Mouse (Mus musculus) adrenal gland, adult 18-20 months (tissue): ENCODE measurements around the gene 4930522H14Rik. TPM values are rescaled to one million over a fixed set of nuclear protein-coding genes. Genes with fewer than 3 reads are reported as not detected.

ENCODE experiments used
- DNase-seq, 2 experiments: peaks; one replicate each; pipeline ENCODE4 v3.0.0; 2021 to 2022; ENCODE audit warnings: low spot score in 2 of 2
- long read RNA-seq, 2 experiments: library from polyadenylated mRNA; stranded (forward); transcript quantifications; one replicate each; pipeline ENCODE4 v2.0.0; 2021
- total RNA-seq, 2 experiments: library from RNA; stranded (reverse); gene quantifications; 1 replicate in 1 of 2; 2 replicates in 1 of 2; pipeline ENCODE4 v1.2.3; 2021

4930522H14Rik gene
- not detected for total RNA-seq
- long read RNA-seq, experiment 1 = 0 reads
- long read RNA-seq, experiment 2 = 0 reads

DNA sequence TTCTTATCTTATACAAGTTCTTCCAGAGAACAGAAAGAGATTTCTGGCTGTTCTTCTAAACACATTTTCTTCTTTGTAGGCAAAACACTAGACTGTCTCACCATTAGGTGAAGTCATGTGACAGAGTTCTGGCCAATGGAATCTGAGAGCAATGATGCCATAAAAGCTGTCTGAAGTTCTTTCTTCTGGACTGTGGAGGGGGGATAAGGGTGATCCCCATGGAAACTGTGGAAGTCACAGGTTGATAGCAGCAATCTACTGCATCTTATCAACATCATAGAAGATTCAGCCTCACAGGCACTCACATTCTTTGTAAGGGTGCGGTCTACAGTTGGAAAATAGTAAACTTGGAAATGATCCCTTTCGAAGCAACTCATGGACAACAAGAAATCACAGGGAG is at the start of gene 4930522H14Rik:
Gene 4930522H14Rik (minus strand): TSS at position 187 of the 400 bp plus-strand sequence.
- no peak for DNase-seq

DNA sequence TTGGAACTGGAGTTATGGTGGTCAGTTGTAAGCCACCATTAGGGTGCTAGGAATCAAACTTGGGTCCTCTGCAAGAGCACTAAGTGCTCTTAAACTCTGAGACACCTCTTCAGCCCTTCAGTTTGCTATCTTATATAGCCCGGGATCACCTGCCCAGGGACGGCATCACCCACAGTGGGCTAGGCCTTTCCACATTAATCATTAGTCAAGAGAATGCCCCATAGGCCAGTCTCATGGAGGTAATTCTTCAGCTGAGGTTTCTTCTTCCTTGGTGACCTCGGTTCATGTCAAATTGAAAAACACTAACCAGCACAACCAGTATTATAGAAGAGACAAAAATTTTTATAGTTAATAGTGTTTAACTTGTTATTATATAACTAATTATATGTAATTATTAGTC is 47.3 kb upstream of the 4930522H14Rik start:
- no peak for DNase-seq

DNA sequence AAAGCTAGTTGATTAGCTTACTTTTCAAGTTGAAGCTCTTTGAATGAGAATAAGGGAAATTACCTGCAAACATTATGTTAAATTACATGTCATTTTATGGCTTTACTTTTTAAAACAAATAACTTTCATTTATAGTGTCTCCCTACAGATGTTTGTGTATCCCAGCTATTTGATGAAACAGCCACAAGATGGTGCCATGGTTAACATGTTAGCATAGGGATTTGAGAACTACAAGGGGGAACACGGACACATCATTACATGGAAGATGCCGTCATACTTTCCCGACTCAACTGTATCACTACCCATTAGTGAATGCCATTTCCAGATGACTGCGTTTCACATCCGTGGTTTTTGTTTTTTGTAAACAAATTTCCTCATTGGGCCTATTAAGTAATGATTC is 45.8 kb upstream of the 4930522H14Rik start:
- DNase-seq = no peak

DNA sequence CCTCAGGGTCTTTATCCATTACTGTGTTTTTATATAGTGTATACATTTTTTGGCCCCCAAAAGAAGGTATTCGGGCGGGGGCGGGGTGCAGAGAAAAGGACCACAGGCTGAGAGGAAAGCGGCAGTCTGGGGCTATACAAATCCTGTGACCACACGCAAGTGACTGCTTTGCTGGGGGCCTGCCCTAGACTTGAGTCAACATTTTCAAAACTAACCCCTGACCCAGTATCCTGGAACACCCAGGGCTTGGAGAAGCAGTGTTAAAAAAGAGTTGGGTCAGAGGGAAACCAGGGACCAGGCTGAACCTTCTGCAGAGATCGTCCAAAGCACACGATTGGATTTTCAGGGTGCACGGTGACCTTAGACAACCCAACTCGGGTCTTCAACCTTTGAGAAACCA is 43.7 kb upstream of the 4930522H14Rik start:
- no peak for DNase-seq

DNA sequence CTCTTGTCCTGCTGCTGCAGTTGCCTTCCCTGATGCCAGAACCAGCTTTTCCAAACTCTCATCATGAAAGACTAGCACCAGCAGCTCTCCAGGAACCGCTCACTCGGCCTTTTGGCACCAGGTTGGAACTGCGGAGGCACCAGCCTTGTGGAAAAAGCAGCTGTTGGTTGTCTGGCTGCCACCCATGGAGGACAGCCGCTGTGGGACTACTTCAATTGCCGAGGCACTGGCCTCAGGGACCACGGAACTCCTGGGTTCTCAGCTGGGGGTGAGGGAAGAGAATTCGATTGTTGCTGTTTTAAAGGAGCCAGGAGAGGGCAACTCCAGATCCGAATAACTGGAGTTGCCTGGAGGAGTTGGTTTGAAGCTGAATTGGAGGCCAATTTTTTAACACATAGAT is 43.2 kb upstream of the 4930522H14Rik start:
- no peak for DNase-seq

DNA sequence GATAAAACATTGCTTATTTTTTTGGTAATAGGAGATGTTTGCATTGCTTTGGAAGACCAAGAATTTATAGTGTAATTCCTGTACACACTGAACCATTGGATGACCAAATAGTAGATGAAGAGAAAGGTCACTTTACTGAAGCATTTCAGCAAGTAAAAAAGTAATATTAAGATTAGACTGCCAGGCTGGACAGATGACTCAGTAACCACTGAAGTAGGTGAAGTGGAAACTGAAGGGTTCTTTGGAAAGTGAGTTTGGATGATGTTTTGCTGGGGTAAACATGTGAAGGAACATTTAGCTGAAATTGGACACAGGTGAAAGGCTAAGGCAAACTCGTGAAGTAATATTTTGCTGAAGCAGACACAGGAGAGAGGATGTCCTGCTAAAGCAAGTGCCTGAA is 41.5 kb upstream of the 4930522H14Rik start:
- DNase-seq = no peak

DNA sequence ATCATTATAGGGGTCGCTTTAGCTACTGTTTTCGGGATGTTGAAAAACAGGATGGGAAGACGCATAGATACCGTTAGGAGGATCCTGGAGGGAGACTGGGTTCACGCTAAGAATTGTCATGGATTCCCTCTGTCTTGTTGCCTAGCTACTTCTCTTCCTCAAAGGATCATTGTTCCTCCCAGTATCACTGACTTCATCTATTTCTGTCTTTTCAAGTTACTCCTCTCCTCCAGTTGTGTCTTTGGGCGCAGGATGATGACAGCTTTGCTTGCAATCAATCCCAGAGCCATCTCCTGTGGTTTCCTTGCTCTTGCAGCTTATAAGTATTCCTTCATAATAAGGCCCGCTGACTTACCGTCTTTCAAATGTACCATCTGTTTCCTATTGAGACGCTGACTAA is 38.3 kb upstream of the 4930522H14Rik start:
- DNase-seq = no peak

DNA sequence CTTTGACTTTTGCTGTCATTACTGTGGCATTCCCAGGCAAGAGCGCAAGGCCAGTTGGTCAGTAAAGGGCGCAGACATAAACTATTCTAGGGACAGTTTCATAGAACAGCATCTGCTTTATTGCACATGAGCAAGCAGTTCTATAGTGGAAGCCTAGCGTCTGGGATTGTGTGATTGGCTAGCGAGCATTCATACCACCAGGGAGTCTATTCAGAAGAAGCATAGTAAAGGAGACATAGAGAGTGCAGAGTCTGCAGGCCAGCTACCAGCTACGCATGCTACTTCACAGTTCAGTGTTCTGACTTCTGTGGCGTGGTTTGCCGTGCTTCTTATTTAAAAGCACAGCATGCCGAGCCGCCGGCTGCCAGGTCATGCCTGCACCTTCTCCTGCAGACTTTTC is 37.9 kb upstream of the 4930522H14Rik start:
- DNase-seq = no peak

DNA sequence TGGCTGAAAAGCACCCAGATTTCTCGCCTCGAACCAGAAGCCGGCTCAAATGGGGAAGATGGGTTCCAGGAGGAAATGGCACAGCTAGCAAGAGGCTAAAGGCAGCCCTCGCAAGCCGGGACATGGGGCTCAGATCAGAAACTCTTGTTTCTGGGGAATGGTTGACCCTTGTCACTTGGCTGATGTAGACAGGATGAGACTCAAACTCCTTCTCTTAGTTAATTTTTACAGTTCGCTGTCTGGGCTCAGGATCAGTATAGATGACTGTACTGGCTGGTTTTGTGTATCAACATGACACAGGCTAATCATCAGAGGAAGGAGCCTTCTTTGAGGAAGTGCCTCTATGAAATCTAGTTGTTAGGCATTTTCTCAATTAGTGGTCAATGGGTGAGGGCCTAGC is 33.6 kb upstream of the 4930522H14Rik start:
- DNase-seq = no peak

DNA sequence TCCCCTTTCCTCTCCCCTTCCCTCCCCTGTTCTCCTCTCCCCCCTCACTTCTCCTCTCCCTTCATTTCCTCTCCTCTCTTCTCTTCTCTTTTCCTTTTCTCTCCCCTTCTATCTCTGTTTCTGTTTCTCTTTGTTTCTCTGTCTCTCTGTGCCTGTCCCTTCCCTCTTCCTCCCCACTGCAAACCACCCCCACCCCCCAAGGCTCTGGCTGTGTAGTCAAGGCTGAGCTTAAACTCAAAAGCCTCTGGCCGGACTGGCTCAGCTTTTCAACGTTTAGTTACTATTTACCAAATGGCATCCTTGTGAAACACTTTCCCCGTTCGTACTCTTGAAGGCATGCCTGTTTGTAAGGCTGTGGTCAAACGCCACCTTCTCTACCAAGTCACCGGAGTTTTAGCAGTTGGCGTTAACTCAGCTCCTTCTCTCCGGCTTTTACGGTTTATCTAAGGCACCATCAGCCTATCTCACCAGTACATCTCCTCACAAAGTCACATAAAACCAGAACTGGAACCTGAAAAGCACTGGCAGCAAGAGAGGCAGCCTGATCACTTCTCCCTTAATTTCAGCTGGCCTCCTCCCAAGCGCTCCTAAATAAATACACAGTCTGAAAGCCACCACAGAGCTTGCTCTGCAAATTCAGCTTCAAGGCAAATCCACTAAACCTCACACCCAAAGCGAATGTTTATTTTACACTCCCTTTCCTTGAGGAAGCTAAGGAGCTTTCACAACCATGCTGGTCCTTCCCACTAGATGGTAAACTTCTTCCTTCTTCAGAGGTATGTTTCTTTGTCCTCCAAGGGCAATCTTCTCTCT is 19.4 kb upstream of the 4930522H14Rik start:
- DNase-seq = no peak

DNA sequence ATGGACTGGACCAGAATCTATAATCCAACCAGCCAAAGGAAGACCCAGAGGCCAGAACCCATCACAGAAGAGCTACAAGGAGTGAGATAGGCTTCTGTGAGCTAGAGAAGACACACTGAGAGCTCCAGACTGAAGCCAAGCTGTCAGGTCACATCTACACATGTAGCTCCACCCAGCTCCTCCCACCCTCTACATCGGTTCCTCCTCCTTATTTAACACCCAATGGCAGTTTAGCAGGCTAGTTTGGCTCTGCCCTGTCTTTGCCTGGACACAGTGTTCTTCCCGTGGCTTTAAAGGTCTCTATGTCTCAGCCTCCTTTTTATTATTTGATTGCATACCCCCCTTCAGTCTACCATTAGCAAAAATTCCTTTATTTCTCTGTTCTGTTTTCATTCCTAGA is 16.2 kb upstream of the 4930522H14Rik start:
- DNase-seq = no peak

DNA sequence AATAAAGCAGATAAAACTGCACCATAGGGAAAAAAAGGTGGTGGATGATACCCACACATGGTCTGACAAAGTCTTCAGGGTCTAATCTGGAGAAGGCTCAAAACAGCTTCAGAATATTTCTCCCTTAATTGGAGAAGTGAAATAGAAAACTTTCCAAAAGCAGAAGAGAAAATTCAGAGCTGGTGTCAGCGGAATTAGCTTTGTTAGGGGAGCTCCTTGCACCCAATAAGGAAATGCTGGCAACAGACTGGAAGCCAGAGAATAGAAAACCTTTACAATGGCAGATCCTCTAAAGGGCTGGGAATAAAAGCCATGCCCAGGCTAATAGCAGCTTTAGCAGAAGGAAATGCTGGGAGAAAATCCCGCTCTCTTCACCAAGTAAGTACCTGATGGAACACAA is 15.4 kb upstream of the 4930522H14Rik start:
- DNase-seq = no peak

DNA sequence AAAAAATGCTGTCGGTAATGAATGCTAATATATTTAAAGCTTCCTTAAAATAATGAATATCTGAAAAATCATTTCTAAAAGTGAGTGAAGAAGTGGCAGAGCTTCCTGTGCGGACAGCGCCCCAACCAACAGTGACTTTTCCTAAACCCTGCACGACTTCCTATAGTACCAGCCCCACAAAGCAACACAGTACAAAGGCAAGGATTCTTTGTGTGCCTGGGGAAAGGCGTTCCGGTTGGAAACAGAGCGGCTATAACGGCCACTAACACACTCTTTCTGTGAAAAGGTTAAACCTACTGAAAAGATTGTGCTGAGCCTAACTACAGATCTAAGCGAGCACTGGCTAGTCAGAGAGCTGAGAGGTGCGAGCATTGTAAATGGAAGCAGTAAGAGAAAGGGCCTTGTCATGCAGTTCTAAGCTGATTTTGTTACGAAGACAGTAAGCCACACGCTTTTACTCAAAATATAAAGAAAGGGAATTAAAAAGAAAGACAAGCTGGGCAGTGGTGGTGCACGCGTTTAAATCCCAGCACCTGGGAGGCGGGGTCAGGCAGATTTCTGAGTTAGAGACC is 766 bp downstream of the 4930522H14Rik start:
- no peak for DNase-seq

DNA sequence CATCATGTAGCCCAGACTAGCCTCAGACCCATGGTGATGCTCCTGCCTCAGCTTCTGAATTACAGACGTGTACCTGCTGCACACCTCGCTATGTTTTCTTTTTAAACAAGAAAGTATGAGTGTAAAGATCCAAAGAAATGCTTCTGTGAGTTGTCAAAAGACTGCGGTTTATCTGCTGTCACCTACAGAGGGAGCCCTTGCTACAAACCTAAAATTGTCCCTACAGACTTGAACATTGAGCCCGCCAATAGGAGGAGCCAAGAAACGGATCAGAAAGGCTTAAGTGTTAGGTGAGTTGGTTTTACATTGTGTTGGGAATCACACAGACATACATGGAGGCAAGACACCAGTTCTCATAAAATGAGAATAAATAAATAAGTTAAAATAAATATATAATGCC is 26.2 kb downstream of the 4930522H14Rik start:
- no peak for DNase-seq

DNA sequence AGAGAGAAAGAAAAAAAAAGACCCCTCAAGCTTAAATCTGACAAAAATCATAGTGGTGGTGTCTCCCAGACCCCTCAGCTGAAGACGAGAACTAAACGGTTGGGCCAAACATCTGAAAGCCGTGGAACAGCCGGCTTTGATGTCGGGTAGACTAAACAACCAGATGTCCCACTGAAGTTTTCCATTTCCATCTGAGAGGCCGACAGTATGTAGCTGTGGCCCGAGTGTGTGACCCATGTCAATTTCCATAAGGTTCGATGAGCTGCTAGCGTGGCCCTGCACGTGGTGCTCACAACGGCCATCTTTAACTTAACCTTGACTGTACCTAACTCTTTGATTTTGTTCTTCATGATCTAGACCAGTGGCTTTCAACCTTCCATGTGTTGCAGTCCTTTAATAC is 32.6 kb downstream of the 4930522H14Rik start:
- DNase-seq = no peak

DNA sequence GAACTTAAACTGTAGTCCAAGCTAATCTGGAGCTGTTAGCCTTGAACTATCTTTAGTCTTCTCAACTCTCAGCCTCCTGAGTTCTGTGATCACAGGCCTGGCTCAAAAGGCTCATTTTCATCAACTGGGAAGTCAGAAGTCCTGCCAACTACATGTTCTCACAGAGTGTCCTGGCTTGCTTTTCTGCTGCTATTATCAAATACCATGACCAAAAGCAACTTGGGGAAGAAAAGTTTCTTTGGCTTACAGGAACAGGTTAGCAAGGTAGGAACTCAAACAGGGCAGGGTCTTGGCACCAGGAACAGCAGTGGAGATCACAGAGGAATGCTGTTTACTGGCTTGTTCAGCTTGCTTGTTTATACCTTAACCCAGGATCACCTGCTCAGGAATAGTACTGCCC is 37.5 kb downstream of the 4930522H14Rik start:
- no peak for DNase-seq

DNA sequence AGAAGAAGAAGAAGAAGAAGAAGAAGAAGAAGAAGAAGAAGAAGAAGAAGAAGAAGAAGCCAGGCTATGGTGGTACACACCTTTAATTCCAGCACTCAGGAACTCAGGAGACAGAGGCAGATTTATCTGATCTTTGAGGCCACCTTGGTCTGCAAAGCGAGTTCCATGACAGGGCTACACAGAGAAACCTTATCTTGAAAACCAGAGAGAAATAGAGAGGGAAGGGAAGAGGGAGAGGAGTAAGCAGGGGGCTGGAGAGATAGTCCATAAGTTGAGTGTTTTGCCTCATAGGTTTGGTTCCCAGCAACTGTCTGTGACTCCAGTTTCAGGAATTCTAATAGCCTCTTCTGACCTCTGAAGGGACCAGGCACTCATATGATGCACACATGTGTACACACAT is 42.3 kb downstream of the 4930522H14Rik start:
- no peak for DNase-seq

DNA sequence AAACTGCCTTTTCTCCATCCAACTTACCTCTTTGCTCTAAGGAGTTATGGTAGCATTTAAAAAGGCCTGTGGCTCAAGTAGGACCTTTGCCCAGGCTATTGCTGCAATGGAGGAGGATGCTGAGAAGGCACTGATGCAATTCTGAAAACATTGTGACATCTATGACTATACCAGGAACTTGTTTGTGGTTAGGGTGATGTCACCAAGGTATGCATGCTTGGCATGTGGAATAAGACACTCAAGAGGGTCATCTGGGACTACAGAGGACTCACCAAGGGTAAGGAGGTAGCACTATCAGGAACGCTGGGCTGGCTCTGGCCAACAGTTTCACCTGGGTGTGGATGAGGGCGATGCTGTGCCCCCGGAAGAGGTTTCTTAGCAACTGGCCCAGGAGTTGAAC is 46.5 kb downstream of the 4930522H14Rik start, which contains the start of gene Rnf11:
Gene Rnf11 (minus strand): TSS at position 108 of the 400 bp plus-strand sequence.
- no peak for DNase-seq

DNA sequence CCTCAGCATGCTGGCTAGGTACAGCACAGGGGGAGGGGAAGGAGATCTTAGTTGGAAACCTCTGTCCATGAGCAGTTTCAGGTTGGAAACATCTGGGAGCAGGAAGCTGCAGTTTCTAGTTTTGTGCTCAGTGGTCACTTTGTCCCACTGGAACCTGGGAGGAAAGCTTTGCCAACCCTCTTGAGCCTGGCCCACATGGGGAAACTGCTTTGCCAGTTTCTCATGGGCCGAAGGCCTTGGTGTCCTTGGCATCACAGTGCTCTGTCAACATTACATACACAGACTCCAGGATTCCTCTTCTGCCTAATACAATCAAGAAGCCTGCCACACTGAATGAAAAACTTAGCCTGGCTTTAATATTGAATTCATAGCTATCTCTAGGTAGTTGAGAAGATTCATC is 48.4 kb downstream of the 4930522H14Rik start:
- DNase-seq = no peak

DNA sequence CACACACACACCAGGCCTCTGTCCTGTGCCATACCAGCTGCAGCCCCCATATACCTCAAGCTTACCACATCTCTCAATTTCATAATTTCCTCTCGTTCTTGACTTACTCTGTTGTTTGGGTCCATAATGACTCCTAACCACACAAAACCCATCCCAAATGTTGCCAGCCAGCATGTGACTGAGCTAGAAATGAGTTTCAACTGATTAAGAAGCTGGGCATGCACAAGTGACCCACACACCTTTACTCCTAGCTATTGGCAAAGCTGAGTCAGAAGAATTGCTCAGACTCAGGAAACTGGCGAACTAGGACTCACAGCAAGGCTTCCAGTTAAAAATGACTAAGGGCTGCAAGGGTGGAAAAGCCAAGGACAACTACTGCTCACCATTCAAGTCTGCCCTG is 49.7 kb downstream of the 4930522H14Rik start:
- no peak for DNase-seq

DNA sequence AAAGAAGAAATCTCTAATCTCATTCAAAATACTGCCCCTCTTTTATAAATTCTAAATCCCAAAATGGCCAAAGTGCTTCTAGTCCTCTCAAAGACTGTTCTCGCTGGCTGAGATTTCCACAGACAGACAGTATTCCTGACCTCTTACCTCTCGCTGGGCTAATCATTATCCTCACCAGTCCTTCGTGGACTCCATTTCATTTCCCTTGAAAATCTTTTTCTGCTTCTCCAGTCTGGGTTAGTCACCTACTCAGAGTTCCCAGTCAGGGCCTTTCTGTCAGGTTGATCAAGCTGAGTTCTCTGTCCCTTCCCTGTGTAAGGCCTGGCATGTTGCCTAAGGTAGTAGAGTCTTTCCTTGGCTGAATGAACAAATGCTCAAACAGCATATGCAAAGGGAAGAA is 53.6 kb downstream of the 4930522H14Rik start:
- no peak for DNase-seq

DNA sequence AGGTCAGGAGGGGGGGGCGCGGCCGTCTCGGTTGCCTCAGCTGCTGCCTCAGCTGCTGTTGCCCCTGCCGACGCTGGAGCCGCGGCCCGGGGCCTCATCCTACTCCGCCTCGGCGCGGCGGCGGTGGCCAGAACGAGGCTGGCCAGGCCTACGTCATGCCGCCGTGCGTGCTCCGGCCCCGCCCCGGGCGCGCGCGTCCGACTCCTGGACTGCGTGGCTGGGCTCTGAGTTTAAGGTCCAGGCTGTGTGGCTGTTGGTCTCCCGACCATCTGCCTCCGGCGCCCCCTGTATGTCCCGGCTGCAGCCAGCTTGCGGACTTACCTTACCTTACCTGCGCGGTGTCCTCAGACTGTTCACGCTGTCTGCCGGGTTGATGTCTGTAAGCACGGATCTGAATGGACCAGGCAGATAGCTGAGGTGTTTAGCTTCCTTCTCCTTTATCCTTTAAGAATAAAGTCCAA is 54.5 kb downstream of the 4930522H14Rik start:
- peak; percentile 92 to 94 for DNase-seq
